Mouse (Mus musculus) limb, embryonic 11.5 days (tissue): ENCODE measurements around the gene Lsm10. TPM values are rescaled to one million over a fixed set of nuclear protein-coding genes. Genes with fewer than 3 reads are reported as not detected.

ENCODE experiments used
- ATAC-seq: fragments of 200-750 bp; cut with Nextera tagmentation; 2 replicates; pipeline ENCODE4 v1.8.0; 2017; ENCODE audit warnings: low read depth; ENCODE audit not compliant: insufficient number of reproducible peaks, low FRiP score, low TSS enrichment
- DNase-seq: peaks from one replicate; pipeline ENCODE4 v3.0.0-alpha.2; 2015; ENCODE audit warnings: low spot score
- H3K27ac ChIP-seq: fragments of 300-500 bp; sonication (generic); replicated peaks from 2 replicates; pipeline ENCODE4 v1.5.1; 2014; ENCODE audit warnings: low read depth, mild to moderate bottlenecking, low read length
- H3K27me3 ChIP-seq: fragments of 300-500 bp; sonication (generic); 2 replicates; pipeline ENCODE4 v1.6.1; 2014; ENCODE audit warnings: mild to moderate bottlenecking, low read length, mixed read lengths; ENCODE audit not compliant: control insufficient read depth, insufficient read depth
- H3K36me3 ChIP-seq: fragments of 300-500 bp; sonication (generic); 2 replicates; pipeline ENCODE4 v1.6.1; 2014; ENCODE audit warnings: mild to moderate bottlenecking, low read length, moderate library complexity, mixed read lengths; ENCODE audit not compliant: control insufficient read depth, insufficient read depth
- H3K4me1 ChIP-seq: fragments of 300-500 bp; sonication (generic); 2 replicates; pipeline ENCODE4 v1.6.1; 2014; ENCODE audit warnings: low read length, mixed read lengths; ENCODE audit not compliant: control insufficient read depth, insufficient read depth
- H3K4me2 ChIP-seq: fragments of 300-500 bp; sonication (generic); 2 replicates; pipeline ENCODE4 v1.6.1; 2014; ENCODE audit warnings: low read depth, mild to moderate bottlenecking, moderate library complexity; ENCODE audit not compliant: severe bottlenecking
- H3K4me3 ChIP-seq: fragments of 300-500 bp; sonication (generic); 2 replicates; pipeline ENCODE4 v1.5.1; 2014; ENCODE audit warnings: low read depth, low read length
- H3K9ac ChIP-seq: fragments of 300-500 bp; sonication (generic); 2 replicates; pipeline ENCODE4 v1.6.1; 2014; ENCODE audit warnings: mild to moderate bottlenecking, low read length
- H3K9me3 ChIP-seq: fragments of 300-500 bp; sonication (generic); 2 replicates; pipeline ENCODE4 v1.6.1; 2016; ENCODE audit warnings: low read length; ENCODE audit not compliant: control insufficient read depth
- WGBS: fragments of 180-500 bp; shearing (Covaris S2); extraction: QIAGEN DNeasy Blood & Tissue Kit; methylation state at CpG from one replicate; pipeline ENCODE4 v1.1.7; 2014; 5-methylcytosine and 5-hydroxymethylcytosine counted together
- polyA plus RNA-seq: library from polyadenylated mRNA; unstranded; fragments of >200 nt; fragmentation: Nextera tagmentation; extraction: Ambion mirVana; gene quantifications from 2 replicates; pipeline ENCODE4 v1.2.1, GENCODE M21; 2014

The Lsm10 gene
- polyA plus RNA-seq, 1 experiment from 2014 or later: 44.8 TPM

DNA sequence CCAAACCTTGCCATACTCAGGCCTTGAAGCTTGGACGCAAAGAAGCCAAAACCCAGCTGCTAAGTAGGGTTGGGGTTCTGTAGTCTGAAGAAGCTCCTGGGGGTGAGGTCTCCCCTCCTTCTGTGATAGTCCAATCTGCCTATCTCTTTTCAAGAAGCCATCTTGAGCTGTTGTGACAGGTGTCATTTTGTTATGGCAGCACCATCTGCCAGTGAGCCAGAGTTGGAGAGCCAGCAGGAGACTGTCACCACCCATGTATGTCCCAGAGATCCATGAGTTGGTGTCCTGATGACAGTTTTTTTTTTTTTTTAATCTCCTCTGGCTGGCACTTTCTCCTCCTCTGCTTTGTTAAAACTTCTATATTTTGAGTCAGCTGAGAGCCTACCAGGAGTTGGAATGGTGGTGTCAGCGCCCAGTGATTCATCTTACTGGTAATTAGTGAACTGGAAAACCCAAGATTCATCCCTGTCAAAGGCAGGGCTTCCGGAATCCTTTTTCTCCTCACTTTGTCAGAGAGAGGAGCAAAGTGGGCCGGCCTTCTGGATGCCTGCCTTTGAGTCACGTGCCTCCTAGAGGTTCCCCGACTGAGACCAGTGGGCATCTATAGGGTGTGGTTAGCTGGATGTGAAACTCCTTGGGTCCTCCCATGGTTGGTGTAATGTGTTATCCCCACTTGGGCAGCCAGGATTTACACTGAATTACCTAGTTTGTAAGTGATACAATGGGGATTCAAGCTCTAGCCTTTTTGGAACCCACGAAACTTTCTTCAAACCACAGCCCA is 5.8 kb downstream of the Lsm10 start:
- H3K4me3 ChIP-seq: no peak overlapping the region
- H3K9ac ChIP-seq: no peak overlapping the region
- WGBS: 45% methylated on average over 7 of the region's 7 CpGs
- H3K27ac ChIP-seq: no peak overlapping the region
- H3K27me3 ChIP-seq: no peaks in the 10 kb centered on the region
- ATAC-seq: no peak
- peaks cover 3% of the 10 kb centered on the region; the same call in 1 of the 2 replicates for H3K36me3 ChIP-seq
- peaks cover 6% of the 10 kb centered on the region for H3K4me1 ChIP-seq
- no peak for DNase-seq
- H3K9me3 ChIP-seq: no peaks in the 10 kb centered on the region
- H3K4me2 ChIP-seq: no peak overlapping the region

GRCm38 (mm10) chr4:126103057-126103581 is 6.7 kb downstream of the Lsm10 start:
- Histone ChIP-seq H3K36me3 (peaks cover 3% of the 10 kb centered on the region; the same call in 1 of the 2 replicates), H3K4me3 (peak overlapping the region; percentile 84), H3K27ac (no peak overlapping the region; the same call in 1 of the 2 replicates), H3K27me3 (no peaks in the 10 kb centered on the region), H3K9me3 (no peaks in the 10 kb centered on the region), H3K9ac (peak overlapping the region; percentile 50), H3K4me2 (peak overlapping the region; percentile 88), H3K4me1 (peaks cover 7% of the 10 kb centered on the region)
- peak; percentile 50 for DNase-seq
- 1% methylated on average over 15 of the region's 15 CpGs for WGBS
- ATAC-seq: no peak

GRCm38 (mm10) chr4:126103590-126104068 is 7.2 kb downstream of the Lsm10 start, which contains the start of gene Stk40:
TSS of gene Stk40 (plus strand) at chr4:126103957.
- peak within 1 kb of the TSS; percentile 88 for H3K4me2 ChIP-seq
- under 1% methylated on average over 34 of the region's 34 CpGs for WGBS
- peaks cover 12% of the 10 kb centered on the region for H3K4me1 ChIP-seq
- H3K27me3 ChIP-seq: no peaks in the 10 kb centered on the region
- H3K9me3 ChIP-seq: no peaks in the 10 kb centered on the region
- peak within 1 kb of the TSS; percentile 84 for H3K4me3 ChIP-seq
- peak within 1 kb of the TSS; percentile 72 for H3K9ac ChIP-seq
- H3K27ac ChIP-seq: no peak within 1 kb of the TSS; the same call in 1 of the 2 replicates
- ATAC-seq (peak; percentile 93), DNase-seq (peak; percentile 98)
- peaks cover 3% of the 10 kb centered on the region; the same call in 1 of the 2 replicates for H3K36me3 ChIP-seq

DNA sequence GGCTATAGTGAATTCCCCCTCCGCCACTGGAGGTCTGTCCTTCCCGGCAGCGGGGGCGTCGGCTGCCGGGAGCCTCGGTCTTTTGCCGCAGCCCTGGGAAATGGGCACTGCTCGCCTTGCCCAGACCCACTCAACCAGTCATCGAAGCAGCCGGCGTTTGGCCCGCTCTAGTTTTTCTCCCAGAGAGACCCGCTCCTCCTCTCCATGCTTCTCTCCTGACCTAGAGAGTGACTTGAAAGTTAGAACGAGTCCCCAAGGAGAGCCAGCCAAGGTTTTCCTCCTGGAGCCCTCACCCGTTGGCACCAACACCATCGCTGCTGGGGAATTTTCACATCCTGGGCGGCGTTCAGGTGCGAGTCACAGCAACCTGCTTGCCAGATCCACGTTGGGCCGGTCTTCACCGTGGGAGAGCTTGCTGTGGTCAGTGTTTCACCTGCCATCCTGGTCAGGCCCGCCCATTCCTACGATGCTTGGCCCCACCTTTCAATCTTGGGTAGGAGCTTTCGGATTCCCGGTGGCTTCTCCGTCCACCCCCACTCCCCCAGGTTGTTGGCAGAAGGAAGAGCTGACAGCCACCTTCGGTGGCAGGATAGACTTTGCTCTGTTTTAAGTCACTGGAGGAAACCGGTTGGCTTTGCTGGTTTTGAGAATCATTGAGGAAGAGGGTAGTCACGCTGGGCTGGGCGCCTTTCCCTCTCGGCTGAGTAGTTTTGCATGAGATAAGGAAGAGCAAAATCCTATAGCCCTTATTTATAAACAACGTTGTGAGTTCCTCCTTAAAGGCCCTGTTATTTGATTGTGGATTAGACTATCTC is 8.0 kb downstream of the Lsm10 start:
- DNase-seq (no peak), ATAC-seq (no peak; the same call in none of the 2 replicates)
- Histone ChIP-seq H3K4me1 (peaks cover 14% of the 10 kb centered on the region), H3K27me3 (no peaks in the 10 kb centered on the region), H3K36me3 (no peaks in the 10 kb centered on the region), H3K9ac (peak overlapping the region; percentile 72), H3K27ac (no peak overlapping the region), H3K9me3 (no peaks in the 10 kb centered on the region), H3K4me3 (peak overlapping the region; percentile 84), H3K4me2 (peak overlapping the region; percentile 78)
- WGBS: 3% methylated on average over 34 of the region's 34 CpGs

GRCm38 (mm10) chr4:126105131-126105783 is 8.8 kb downstream of the Lsm10 start:
- H3K4me1 ChIP-seq: peaks cover 20% of the 10 kb centered on the region
- H3K9ac ChIP-seq: no peak overlapping the region
- H3K27ac ChIP-seq: no peak overlapping the region
- DNase-seq (no peak), ATAC-seq (no peak)
- no peaks in the 10 kb centered on the region for H3K36me3 ChIP-seq
- H3K9me3 ChIP-seq: no peaks in the 10 kb centered on the region
- H3K27me3 ChIP-seq: no peaks in the 10 kb centered on the region
- H3K4me3 ChIP-seq: no peak overlapping the region
- WGBS: 60% methylated on average over 7 of the region's 7 CpGs
- H3K4me2 ChIP-seq: peak overlapping the region; percentile 78; the same call in 1 of the 2 replicates

- H3K9ac ChIP-seq: no peak overlapping the region
- no peaks in the 10 kb centered on the region for H3K27me3 ChIP-seq
- peaks cover 28% of the 10 kb centered on the region for H3K4me1 ChIP-seq
- ATAC-seq (no peak), DNase-seq (no peak)
- H3K4me3 ChIP-seq: no peak overlapping the region
- H3K4me2 ChIP-seq: no peak overlapping the region; the same call in 1 of the 2 replicates
- 51% methylated on average over 8 of the region's 8 CpGs for WGBS
- H3K36me3 ChIP-seq: no peaks in the 10 kb centered on the region
- H3K9me3 ChIP-seq: no peaks in the 10 kb centered on the region
- H3K27ac ChIP-seq: no peak overlapping the region
These were observed 11.8 kb downstream of the Lsm10 start for GRCm38 (mm10) chr4:126108061-126108740.

GRCm38 (mm10) chr4:126109613-126110373 is 13.4 kb downstream of the Lsm10 start:
- Histone ChIP-seq H3K36me3 (no peaks in the 10 kb centered on the region), H3K27ac (no peak overlapping the region), H3K9ac (no peak overlapping the region), H3K4me1 (peaks cover 25% of the 10 kb centered on the region), H3K4me3 (no peak overlapping the region), H3K9me3 (no peaks in the 10 kb centered on the region), H3K27me3 (no peaks in the 10 kb centered on the region), H3K4me2 (no peak overlapping the region)
- DNase-seq (no peak), ATAC-seq (no peak)
- WGBS: 80% methylated on average over 10 of the region's 10 CpGs
